8 mouse cellular contexts compared by ENCODE assay signal in genomic region chr2:164456864-164457300, GRCm38 (mm10). TPM values are rescaled to one million over a fixed set of nuclear protein-coding genes. Genes with fewer than 3 reads are reported as not detected.
DNase-seq lines count a peak whose midpoint lies in the region; ATAC-seq and TF ChIP-seq lines count a peak whose summit lies in the region.

Sys1 (plus strand) TSS chr2:164456964.

- 3% methylated on average over 7 of the region's 7 CpGs for WGBS in forebrain, embryonic 10.5 days
- 11% methylated on average over 7 of the region's 7 CpGs for WGBS in heart, postnatal 0 days
- 16% methylated on average over 7 of the region's 7 CpGs for WGBS in macrophage (ENCODE audit: missing documents)
- 2% methylated on average over 7 of the region's 7 CpGs for WGBS in small intestine, adult 2 months

- no peak for TF ChIP-seq EP300 in heart, postnatal 0 days (IDR thresholded peaks at IDR 0.05; ENCODE audit: low read depth)

- no peaks in the 10 kb centered on the region for H3K27me3 ChIP-seq in C2C12 (ENCODE audit: control insufficient read depth, insufficient read depth, insufficient read length)
- peaks cover 3% of the 10 kb centered on the region; the same call in 1 of the 2 replicates for H3K27me3 ChIP-seq in forebrain, embryonic 10.5 days (ENCODE audit: poor library complexity, severe bottlenecking)
- H3K27me3 ChIP-seq in heart, postnatal 0 days (ENCODE audit: control insufficient read depth, insufficient read depth, low read length) = no peaks in the 10 kb centered on the region
- H3K27me3 ChIP-seq in small intestine, adult 2 months (ENCODE audit: control insufficient read depth, insufficient read depth, low read length) = no peaks in the 10 kb centered on the region

- H3K36me3 ChIP-seq in C2C12 (ENCODE audit: control insufficient read depth, insufficient read depth) (no peaks in the 10 kb centered on the region), macrophage (ENCODE audit: inconsistent target) (no peaks in the 10 kb centered on the region)
- H3K36me3 ChIP-seq in forebrain, embryonic 10.5 days (replicated peaks) = no peaks in the 10 kb centered on the region
- no peaks in the 10 kb centered on the region for H3K36me3 ChIP-seq in heart, postnatal 0 days (replicated peaks; ENCODE audit: control insufficient read depth, insufficient read depth, low read length)
- H3K36me3 ChIP-seq in small intestine, adult 2 months (ENCODE audit: control insufficient read depth, insufficient read depth, low read length) = no peaks in the 10 kb centered on the region

- peaks cover 37% of the 10 kb centered on the region for H3K4me1 ChIP-seq in forebrain, embryonic 10.5 days
- H3K4me1 ChIP-seq in heart, postnatal 0 days (ENCODE audit: control insufficient read depth, insufficient read depth) = peaks cover 45% of the 10 kb centered on the region
- peaks cover 30% of the 10 kb centered on the region; the same call in 1 of the 2 replicates for H3K4me1 ChIP-seq in small intestine, adult 2 months (ENCODE audit: control insufficient read depth, insufficient read depth, insufficient read length, low read length)

- peak; percentile 72 for DNase-seq in NIH3T3 (ENCODE audit: low read depth)
- DNase-seq in forebrain, embryonic 10.5 days (ENCODE audit: extremely low spot score, low spot score) = no peak
- no peak for DNase-seq in heart, postnatal 0 days (ENCODE audit: low spot score)
- DNase-seq in kidney, postnatal 36 days = peak; percentile 42 to 68
- DNase-seq in cerebellum, postnatal 25 days = no peak

- TF ChIP-seq CTCF in C2C12 (IDR thresholded peaks at IDR 0.05; ENCODE audit: control insufficient read depth, insufficient read depth, insufficient read length) = no peak
- TF ChIP-seq CTCF in heart, postnatal 0 days (IDR thresholded peaks at IDR 0.05; ENCODE audit: low read depth) = peak; percentile 16
- no peak for TF ChIP-seq CTCF in small intestine, adult 2 months (IDR thresholded peaks at IDR 0.05; ENCODE audit: extremely low read depth, insufficient read length, insufficient replicate concordance, low read depth, low read length)

- TF ChIP-seq POLR2A in small intestine, adult 2 months (IDR thresholded peaks at IDR 0.05; ENCODE audit: low read depth, low read length) = no peak

- H3K9ac ChIP-seq in heart, postnatal 0 days (replicated peaks; ENCODE audit: low read depth, low read length) = no peak within 1 kb of the TSS

- H3K4me3 ChIP-seq in C2C12 (ENCODE audit: insufficient read depth, poor library complexity, severe bottlenecking) = no peak within 1 kb of the TSS
- H3K4me3 ChIP-seq in forebrain, embryonic 10.5 days = peak within 1 kb of the TSS; percentile 34
- no peak within 1 kb of the TSS for H3K4me3 ChIP-seq in heart, postnatal 0 days (ENCODE audit: low read depth, low read length)
- peak within 1 kb of the TSS; percentile 2; the same call in 1 of the 2 replicates for H3K4me3 ChIP-seq in macrophage (ENCODE audit: inconsistent target)
- H3K4me3 ChIP-seq in small intestine, adult 2 months (ENCODE audit: low read depth, low read length) = peak within 1 kb of the TSS; percentile 32

- ATAC-seq in heart, postnatal 0 days (ENCODE audit: insufficient read depth, low read depth) = no peak

- peak within 1 kb of the TSS; percentile 28; the same call in 1 of the 2 replicates for H3K4me2 ChIP-seq in heart, postnatal 0 days (ENCODE audit: low read depth, low read length)

- peak within 1 kb of the TSS; percentile 81 for H3K27ac ChIP-seq in forebrain, embryonic 10.5 days
- H3K27ac ChIP-seq in heart, postnatal 0 days (ENCODE audit: low read depth) = peak within 1 kb of the TSS; percentile 34
- peak within 1 kb of the TSS; percentile 79 for H3K27ac ChIP-seq in macrophage
- H3K27ac ChIP-seq in small intestine, adult 2 months (ENCODE audit: insufficient read depth, low read depth, low read length) = peak within 1 kb of the TSS; percentile 76

- H3K79me3 ChIP-seq in C2C12 (ENCODE audit: low read depth) = peaks cover 7% of the 10 kb centered on the region

- H3K79me2 ChIP-seq in C2C12 (ENCODE audit: control insufficient read depth, insufficient read depth) (peaks cover 9% of the 10 kb centered on the region), macrophage (ENCODE audit: inconsistent target) (peaks cover 6% of the 10 kb centered on the region; the same call in 1 of the 2 replicates)

- H3ac ChIP-seq in C2C12 (ENCODE audit: control insufficient read depth, insufficient read length, low read depth) = peak within 1 kb of the TSS; percentile 38

- no peaks in the 10 kb centered on the region for H3K9me3 ChIP-seq in forebrain, embryonic 10.5 days
- H3K9me3 ChIP-seq in heart, postnatal 0 days (replicated peaks; ENCODE audit: control insufficient read depth, low read length) = no peaks in the 10 kb centered on the region

TF ChIP-seq in C2C12, 6 proteins besides CTCF, POLR2A, EP300 and RAD21:
- TF ChIP-seq MYOD1 (IDR thresholded peaks at IDR 0.05; ENCODE audit: control insufficient read depth, insufficient read length, low read depth) = no peak
- TF ChIP-seq FOSL1 (IDR thresholded peaks at IDR 0.05; ENCODE audit: insufficient read depth, low read length, poor library complexity, severe bottlenecking) = no peak
- TF ChIP-seq MAX (IDR thresholded peaks at IDR 0.05) = no peak
- no peak for TF ChIP-seq MYOG (IDR thresholded peaks at IDR 0.05; ENCODE audit: control insufficient read depth, extremely low read depth, insufficient read length)
- TF ChIP-seq CEBPB (IDR thresholded peaks at IDR 0.05; ENCODE audit: low read depth) = no peak

RNA-seq across cellular contexts. Expression of gene Sys1, which starts in this region (rescaled TPM):
- 49.6 TPM for polyA plus RNA-seq in C2C12 (2012; fragmentation: generic; extraction: Trizol)
- 57.9 and 59.5 TPM in 2 replicates for polyA plus RNA-seq in forebrain, embryonic 10.5 days (2016; fragmentation: Nextera tagmentation; extraction: Ambion mirVana)
- total RNA-seq in heart, postnatal 0 days (2014; rRNA removed; ENCODE audit: low replicate concordance) = 71.8 and 87.9 TPM in 2 replicates
- polyA plus RNA-seq in heart, postnatal 0 days (2015; fragmentation: Nextera tagmentation; extraction: Ambion mirVana) = 37.6 and 39.1 TPM in 2 replicates
- total RNA-seq in macrophage (2018; cell fraction: chromatin; rRNA removed) = 10 to 100 TPM in 21 of 26 experiments, 1 to 10 TPM in 5; 6.5 to 22.0 (median 12.5) TPM
- total RNA-seq in macrophage (2018; cell fraction: cytosol; rRNA removed) = 10 to 100 TPM; 18.2 to 41.3 (median 30.7) TPM
- 10 to 100 TPM in 25 of 26 experiments, 1 to 10 TPM in 1; 9.1 to 26.2 (median 17.8) TPM for total RNA-seq in macrophage (2018; cell fraction: nucleus; rRNA removed)
- polyA plus RNA-seq in macrophage (2018) = 6.9 to 30.0 TPM (median 27.8 TPM) in 3 replicates
- 187 and 276 TPM in 2 replicates for polyA plus RNA-seq in small intestine, adult 2 months (2012; rRNA removed)

Comparison
In these comparisons a context has a peak if more than half of its experiments do, and no peak if none do; other contexts are left out.
1. H3K4me3 ChIP-seq: peak in forebrain, embryonic 10.5 days (single experiment), macrophage (single experiment) and small intestine, adult 2 months (single experiment); none in C2C12 (single experiment) and heart, postnatal 0 days (single experiment).
2. DNase-seq: peak in NIH3T3 (single experiment) and kidney, postnatal 36 days (2 of 2); none in forebrain, embryonic 10.5 days (single experiment), heart, postnatal 0 days (single experiment) and cerebellum, postnatal 25 days (0 of 2).
3. Peak in every context shown above with its lines, with median percentiles within 50 percentile points of each other: H3K27ac ChIP-seq.